Mouse (Mus musculus): Measurements from ENCODE around the gene Arsj.

DNA sequence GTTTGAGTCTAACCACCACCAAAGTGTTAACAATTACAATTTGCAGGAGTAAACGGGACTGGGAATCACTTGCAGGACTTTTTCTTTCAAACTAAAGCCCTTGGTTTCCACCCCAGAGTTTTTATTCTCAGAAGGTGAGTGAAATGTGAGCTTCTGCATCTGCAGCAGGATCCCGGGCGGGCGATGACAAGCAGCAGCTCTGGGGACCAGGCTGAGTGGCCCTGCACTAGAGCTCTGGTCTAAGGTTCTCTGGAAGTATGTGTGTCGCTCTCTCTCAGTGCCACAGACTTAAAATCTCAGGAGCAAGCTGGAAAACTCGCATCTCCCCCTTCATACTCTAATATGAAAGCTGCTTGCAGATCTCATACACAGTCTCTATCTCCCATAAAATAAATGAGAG lies 15.8 kb downstream of the Arsj start:
- TF ChIP-seq CTCF (IDR thresholded peaks at IDR 0.05; ENCODE audit: low read depth) (no peak), EP300 (optimal IDR thresholded peaks at IDR 0.05) (no peak)
